Mouse (Mus musculus) testis, adult 2 months (tissue): ENCODE results near the gene Cdc14a. TPM values are rescaled to one million over a fixed set of nuclear protein-coding genes. Genes with fewer than 3 reads are reported as not detected.

Experiments
- H3K27ac ChIP-seq: fragments of 200-500 bp; 2 replicates; pipeline ENCODE4 v1.5.1; 2012; ENCODE audit warnings: low read depth, low read length; ENCODE audit not compliant: control insufficient read depth, insufficient read depth
- H3K27me3 ChIP-seq: fragments of 200-500 bp; 2 replicates; pipeline ENCODE4 v1.6.1; 2012; ENCODE audit warnings: mild to moderate bottlenecking, low read length, moderate library complexity; ENCODE audit not compliant: control insufficient read depth, insufficient read depth
- H3K36me3 ChIP-seq: fragments of 200-500 bp; 2 replicates; pipeline ENCODE4 v1.6.1; 2012; ENCODE audit warnings: mild to moderate bottlenecking, low read length; ENCODE audit not compliant: control insufficient read depth, insufficient read depth
- H3K4me1 ChIP-seq: fragments of 200-500 bp; 2 replicates; pipeline ENCODE4 v1.6.1; 2012; ENCODE audit warnings: low read length; ENCODE audit not compliant: control insufficient read depth, insufficient read depth
- H3K4me3 ChIP-seq: fragments of 200-500 bp; 2 replicates; pipeline ENCODE4 v1.5.1; 2012; ENCODE audit warnings: low read depth, mild to moderate bottlenecking, low read length, moderate library complexity, mixed read lengths; ENCODE audit not compliant: control insufficient read depth
- CTCF ChIP-seq: fragments of 200-500 bp; IDR thresholded peaks from 2 replicates; pipeline ENCODE4 v1.5.1; 2012; ENCODE audit warnings: low read depth, mild to moderate bottlenecking, inconsistent platforms, low read length, moderate library complexity; ENCODE audit not compliant: control insufficient read depth, insufficient read depth, insufficient replicate concordance
- POLR2A ChIP-seq: fragments of 200-500 bp; IDR thresholded peaks from 2 replicates; pipeline ENCODE4 v1.6.1; 2012; ENCODE audit warnings: low read depth, mild to moderate bottlenecking, inconsistent platforms, low read length, moderate library complexity; ENCODE audit not compliant: control insufficient read depth
- polyA plus RNA-seq: library from polyadenylated mRNA; depleted of rRNA; stranded (reverse); fragments of >200 nt; gene quantifications from 2 replicates; pipeline ENCODE4 v1.2.3, GENCODE M21; 2012

Gene Cdc14a
- polyA plus RNA-seq, 1 experiment: 64.6 TPM

GRCm38 (mm10) chr3:116366125-116366524 is 57.7 kb downstream of the Cdc14a start:
- H3K27ac ChIP-seq: no peak overlapping the region
- no peaks in the 10 kb centered on the region for H3K27me3 ChIP-seq
- H3K36me3 ChIP-seq: no peaks in the 10 kb centered on the region
- H3K4me3 ChIP-seq: no peak overlapping the region
- TF ChIP-seq CTCF: no peak
- no peak for TF ChIP-seq POLR2A
- H3K4me1 ChIP-seq: no peaks in the 10 kb centered on the region

GRCm38 (mm10) chr3:116361906-116362305 is 61.9 kb downstream of the Cdc14a start:
- no peak overlapping the region for H3K4me3 ChIP-seq
- H3K4me1 ChIP-seq: no peaks in the 10 kb centered on the region
- no peaks in the 10 kb centered on the region for H3K27me3 ChIP-seq
- H3K36me3 ChIP-seq: no peaks in the 10 kb centered on the region
- TF ChIP-seq CTCF (no peak), POLR2A (no peak)
- H3K27ac ChIP-seq: no peak overlapping the region

- H3K36me3 ChIP-seq: no peaks in the 10 kb centered on the region
- TF ChIP-seq CTCF: no peak
- no peak for TF ChIP-seq POLR2A
Measured at GRCm38 (mm10) chr3:116361101-116361500, 62.7 kb downstream of the Cdc14a start.

DNA sequence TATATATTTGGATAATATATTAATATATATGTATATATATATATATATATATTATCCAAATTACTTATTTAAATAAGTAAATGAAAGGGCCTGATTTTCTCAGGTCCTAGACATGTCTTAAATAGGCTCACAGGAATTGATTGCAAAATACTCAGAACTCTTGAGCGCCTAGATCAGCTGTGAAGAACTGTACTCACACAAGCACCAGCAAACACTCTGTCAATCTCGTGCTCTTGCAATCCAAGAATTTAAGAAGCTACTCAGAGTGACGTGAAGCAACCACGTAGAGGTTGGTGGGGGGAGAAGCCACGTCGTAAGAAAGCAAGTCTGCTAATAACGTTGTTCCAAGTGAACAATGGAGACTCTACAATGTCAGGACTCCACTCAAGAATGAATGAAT is 66.0 kb downstream of the Cdc14a start:
- no peak for TF ChIP-seq POLR2A
- TF ChIP-seq CTCF: no peak
- H3K36me3 ChIP-seq: no peaks in the 10 kb centered on the region
- H3K27me3 ChIP-seq: no peaks in the 10 kb centered on the region
- H3K27ac ChIP-seq: no peak overlapping the region
- H3K4me3 ChIP-seq: no peak overlapping the region
- no peaks in the 10 kb centered on the region for H3K4me1 ChIP-seq

More at GRCm38 (mm10) chr3:116361101-116361500, 62.7 kb downstream of the Cdc14a start:
- Histone ChIP-seq H3K4me1 (no peaks in the 10 kb centered on the region), H3K27ac (no peak overlapping the region), H3K4me3 (no peak overlapping the region), H3K27me3 (no peaks in the 10 kb centered on the region)

GRCm38 (mm10) chr3:116357180-116357579 is 66.7 kb downstream of the Cdc14a start:
- no peaks in the 10 kb centered on the region for H3K27me3 ChIP-seq
- H3K4me1 ChIP-seq: no peaks in the 10 kb centered on the region
- H3K4me3 ChIP-seq: no peak overlapping the region
- no peak for TF ChIP-seq CTCF
- TF ChIP-seq POLR2A: no peak
- no peak overlapping the region for H3K27ac ChIP-seq
- H3K36me3 ChIP-seq: no peaks in the 10 kb centered on the region

DNA sequence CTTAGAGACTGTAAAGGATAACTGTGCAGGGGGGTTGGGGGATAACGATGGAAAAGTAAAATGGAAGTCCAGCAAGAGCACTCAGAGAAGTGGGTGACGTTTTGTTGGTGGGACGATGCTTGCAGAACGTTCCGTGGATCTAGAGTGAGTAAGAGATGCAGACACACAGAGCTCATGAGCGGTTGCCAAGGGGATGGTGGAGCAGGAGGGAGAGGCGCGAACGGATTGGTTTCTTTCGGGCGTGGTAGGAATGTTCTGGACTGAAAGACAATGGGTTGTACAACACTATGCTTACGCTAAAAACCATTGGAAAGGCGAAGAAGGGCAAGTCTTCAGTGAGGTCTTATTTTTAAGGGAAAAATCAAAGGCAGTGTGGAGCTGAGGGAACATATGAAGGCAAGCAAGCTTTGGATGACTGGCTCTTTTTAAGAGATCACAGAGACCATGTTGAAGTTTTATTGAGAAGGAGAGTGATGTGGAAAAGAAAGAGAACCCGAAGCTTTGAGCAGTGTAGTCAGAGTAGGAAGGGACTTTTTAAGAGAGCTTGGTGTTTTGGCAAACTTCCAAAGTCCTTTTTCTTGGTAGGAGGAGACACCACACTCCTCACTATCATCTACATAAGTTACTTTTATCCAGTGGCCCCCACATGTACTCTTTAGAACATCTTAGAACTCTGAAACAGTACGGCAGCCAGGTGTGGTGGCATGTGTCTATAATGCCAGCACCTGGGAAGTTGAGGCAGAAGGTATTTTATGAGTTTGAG is 68.6 kb downstream of the Cdc14a start:
- TF ChIP-seq POLR2A (no peak), CTCF (no peak)
- no peaks in the 10 kb centered on the region for H3K27me3 ChIP-seq
- H3K36me3 ChIP-seq: no peaks in the 10 kb centered on the region
- H3K27ac ChIP-seq: no peak overlapping the region
- H3K4me1 ChIP-seq: no peaks in the 10 kb centered on the region
- no peak overlapping the region for H3K4me3 ChIP-seq

- Histone ChIP-seq H3K4me1 (no peaks in the 10 kb centered on the region; the same call in 1 of the 2 replicates), H3K4me3 (no peak overlapping the region), H3K36me3 (no peaks in the 10 kb centered on the region), H3K27ac (no peak overlapping the region), H3K27me3 (no peaks in the 10 kb centered on the region)
- TF ChIP-seq CTCF (no peak), POLR2A (no peak)
Measured at GRCm38 (mm10) chr3:116352486-116352885, 71.3 kb downstream of the Cdc14a start.
